Mouse (Mus musculus) adrenal gland, postnatal 4 days (tissue): ENCODE data around the gene Efr3b. TPM values are rescaled to one million over a fixed set of nuclear protein-coding genes. Genes with fewer than 3 reads are reported as not detected.

Source experiments
- DNase-seq, 2 experiments: peaks; one replicate each; pipeline ENCODE4 v3.0.0; 2021 to 2022; ENCODE audit warnings: low spot score in 2 of 2, mixed read lengths in 2 of 2
- total RNA-seq, 2 experiments: library from RNA; stranded (reverse); gene quantifications; 2 replicates each; pipeline ENCODE4 v1.2.3; 2021

Efr3b gene
- total RNA-seq, 2 experiments from 2014 or later, result 4.5 to 5.6 TPM

DNA sequence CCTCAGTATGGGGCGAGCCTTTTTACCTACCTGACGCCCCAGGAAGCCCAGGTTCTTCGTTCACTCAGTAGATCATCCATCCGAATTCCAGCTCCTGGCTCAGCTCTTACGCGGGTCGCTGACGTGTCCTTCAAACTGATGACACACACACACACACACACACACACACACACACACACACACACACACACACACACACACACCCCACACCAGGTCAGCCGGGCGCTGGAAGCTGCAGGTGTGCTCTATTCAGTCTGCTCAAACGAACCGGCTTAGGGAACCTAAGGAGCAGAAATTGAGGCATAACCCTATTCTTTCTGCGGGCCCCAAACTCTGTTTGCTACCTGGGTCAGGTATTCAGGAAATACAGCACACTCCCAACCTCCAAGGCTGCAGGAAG lies 331 bp upstream of the Efr3b start:
- no peak for DNase-seq

DNA sequence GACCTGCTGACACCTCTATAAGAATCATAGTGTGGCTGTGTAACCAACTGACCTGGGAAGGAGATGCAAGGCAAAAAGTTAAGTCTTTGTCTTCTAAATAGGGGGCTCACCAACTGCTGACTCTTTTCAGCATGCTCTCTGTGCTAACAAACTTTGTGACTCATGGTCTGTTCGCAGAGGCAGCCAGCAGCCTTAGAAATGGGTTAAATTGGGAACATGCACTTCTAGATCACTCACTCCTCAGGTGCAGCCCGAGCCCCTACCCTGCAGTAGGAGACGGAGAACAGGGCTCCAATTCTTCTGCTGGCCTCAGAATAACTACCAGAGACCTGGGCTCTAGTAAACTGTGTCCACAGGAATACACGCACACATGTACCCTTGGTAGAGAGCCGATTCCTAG lies 1.2 kb downstream of the Efr3b start:
- no peak for DNase-seq

DNA sequence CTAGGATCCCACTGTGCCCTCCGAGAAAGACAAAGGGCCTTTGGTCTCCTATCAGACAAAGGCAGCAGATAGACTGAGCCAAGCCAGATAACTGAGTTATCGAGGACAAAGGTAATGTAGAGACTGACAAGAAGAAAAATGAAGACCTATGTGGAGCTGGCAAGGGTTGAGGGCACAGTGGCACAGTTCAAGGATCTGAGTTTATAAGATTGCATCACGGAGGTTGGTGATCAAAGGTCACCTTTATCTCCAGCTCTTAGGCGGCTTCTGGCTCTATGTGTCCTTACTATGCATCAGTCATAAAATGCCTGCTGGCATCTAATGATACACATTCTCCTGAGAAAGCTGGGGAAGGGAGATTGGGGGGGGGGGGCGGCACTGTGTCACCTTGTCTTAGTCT lies 2.6 kb downstream of the Efr3b start:
- no peak for DNase-seq

DNA sequence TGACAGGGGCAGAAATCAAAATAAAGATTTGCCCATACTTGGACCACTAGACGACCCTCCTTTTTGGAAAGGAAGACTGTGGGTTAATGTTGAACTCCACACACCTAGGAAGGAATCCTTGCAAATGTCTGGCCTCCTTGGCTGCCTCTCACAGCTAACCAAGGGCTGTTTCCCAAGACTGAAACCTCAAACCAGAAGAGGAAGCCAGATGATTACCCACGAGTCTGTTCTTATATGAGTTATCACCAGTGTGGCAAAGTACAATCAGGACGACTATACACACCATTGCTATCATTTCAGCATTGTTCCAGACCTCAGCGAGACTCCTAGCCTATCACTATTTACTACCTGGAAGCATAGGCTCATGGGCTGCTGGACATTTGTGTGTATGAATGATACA lies 9.7 kb downstream of the Efr3b start:
- no peak for DNase-seq

DNA sequence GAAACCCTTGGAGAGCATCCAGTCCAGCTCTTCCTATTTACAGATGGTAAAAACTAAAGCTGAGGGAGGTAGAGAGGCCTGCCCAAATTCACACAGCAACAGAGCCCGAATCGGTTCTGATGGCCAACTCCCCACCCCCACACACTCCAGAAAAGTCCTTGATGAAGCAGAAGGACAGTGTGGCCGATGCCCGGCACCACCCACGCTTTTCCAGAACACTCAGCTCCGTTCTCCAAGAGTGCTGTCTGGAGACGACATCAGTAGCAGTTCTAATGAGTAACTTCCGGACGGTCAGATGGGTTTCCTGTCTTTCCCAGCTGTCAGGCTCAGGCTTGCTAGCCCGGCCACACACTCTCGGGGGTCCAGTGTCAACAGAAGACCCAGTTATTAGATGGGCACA lies 10.2 kb downstream of the Efr3b start:
- no peak for DNase-seq

DNA sequence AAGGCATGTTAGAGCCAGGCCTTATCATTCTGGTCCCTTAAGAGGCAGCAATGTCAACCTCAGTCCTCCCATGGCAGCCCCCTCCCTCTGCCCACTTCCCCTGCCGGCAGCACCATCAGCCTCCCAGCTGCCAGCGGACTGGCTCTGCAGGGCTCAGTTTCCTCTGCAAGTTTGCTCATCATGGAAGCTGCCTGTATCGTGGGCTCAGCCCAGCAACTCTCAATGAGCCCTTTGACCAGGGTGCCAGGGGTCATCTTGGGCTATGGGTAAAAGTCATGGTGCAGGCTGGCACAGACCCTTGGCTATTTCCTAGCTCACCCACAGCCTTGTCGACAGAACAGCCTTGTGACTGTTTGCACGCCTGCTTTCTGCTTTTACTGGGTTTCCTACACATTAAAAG lies 14.4 kb downstream of the Efr3b start:
- no peak for DNase-seq

GRCm38 (mm10) chr12:4023501-4023900 lies 15.2 kb downstream of the Efr3b start:
- DNase-seq, result no peak

GRCm38 (mm10) chr12:4022845-4023244 lies 15.9 kb downstream of the Efr3b start:
- DNase-seq, result no peak

DNA sequence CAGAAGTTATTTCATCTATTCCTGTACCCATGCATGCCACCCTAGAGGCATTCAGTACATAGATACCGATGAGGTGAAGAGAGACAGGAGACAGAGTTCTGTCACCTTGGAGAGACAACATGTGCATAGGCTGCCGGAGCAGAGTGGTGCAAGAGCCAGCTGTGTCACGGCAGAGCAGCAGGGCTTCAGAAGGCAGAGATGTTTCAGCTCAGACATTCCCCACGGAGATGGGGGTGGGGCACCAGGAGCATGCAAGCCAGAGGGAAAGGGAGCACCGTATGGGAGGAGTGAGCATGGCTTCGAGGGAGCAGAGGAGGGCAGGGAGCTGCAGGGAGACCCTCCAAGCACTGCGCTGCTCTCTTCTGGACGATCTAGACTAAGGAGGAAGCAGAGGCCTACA lies 18.2 kb downstream of the Efr3b start:
- DNase-seq, result no peak

DNA sequence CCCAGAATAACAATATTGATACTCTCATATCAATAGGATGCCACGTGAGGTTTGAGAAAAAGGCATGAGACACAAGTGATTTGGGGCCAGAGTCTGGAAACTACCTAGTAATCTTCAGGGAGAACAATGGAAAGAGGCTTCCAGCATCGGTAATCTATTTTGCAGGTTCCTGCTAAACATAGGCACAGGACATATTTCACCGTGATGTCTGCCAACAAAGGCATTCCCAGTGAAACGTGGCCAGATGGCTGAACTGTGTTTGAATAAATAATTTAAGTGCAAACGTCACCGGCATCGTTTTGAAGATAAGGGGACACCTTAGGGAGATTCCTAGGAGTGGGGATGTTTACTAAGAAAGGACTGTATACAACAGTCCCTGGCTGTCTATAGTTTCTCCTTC lies 22.4 kb downstream of the Efr3b start:
- DNase-seq, result no peak

- no peak for DNase-seq
These were observed 23.0 kb downstream of the Efr3b start for GRCm38 (mm10) chr12:4015741-4016140.

DNA sequence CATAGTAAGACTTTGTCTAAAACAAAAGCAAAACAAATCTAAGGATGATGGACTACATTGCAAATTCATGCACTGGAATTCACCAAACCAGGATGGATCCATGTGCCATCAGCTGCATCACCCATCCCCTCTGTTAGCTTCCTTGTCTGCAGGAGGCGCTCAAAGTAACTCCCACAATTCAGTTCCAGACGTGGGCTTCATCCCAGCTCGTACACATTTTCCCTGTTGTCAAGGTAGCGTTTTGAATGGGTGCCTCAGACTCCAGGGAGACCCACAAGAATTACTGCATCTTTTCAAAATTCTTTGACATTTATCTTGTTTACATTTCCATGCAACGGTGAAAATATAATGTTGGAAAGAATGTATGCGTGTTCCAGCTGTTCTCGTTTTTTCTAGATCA lies 23.5 kb downstream of the Efr3b start:
- DNase-seq, result no peak

GRCm38 (mm10) chr12:4011715-4012114 lies 27.0 kb downstream of the Efr3b start:
- no peak for DNase-seq

DNA sequence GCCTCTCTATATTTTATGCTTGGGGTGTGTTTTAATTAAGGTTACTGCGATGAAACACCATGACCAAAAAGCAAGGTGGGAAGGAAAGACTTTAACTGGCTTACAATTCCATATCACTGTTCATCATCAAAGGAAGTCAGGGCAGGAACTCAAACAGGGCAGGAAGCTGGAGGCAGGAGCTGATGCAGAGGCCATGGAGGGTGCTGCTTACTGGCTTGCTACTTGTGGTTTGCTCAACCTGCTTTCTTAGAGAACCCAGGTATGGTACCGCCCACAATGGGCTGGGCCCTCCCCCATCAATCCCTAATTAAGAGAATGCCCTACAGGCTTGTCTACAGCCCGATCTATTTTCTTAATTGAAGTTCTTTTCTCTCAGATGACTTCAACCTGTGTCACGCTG lies 27.4 kb downstream of the Efr3b start:
- no peak for DNase-seq

- no peak for DNase-seq
These were observed 30.0 kb downstream of the Efr3b start for GRCm38 (mm10) chr12:4008731-4009130.

GRCm38 (mm10) chr12:4007766-4008165 lies 30.9 kb downstream of the Efr3b start:
- no peak for DNase-seq

- DNase-seq, result no peak
These were observed 31.5 kb downstream of the Efr3b start for GRCm38 (mm10) chr12:4007181-4007580.

- DNase-seq, result no peak
These were observed 32.6 kb downstream of the Efr3b start for GRCm38 (mm10) chr12:4006079-4006478.

GRCm38 (mm10) chr12:4004648-4005047 lies 34.1 kb downstream of the Efr3b start:
- DNase-seq, result no peak

DNA sequence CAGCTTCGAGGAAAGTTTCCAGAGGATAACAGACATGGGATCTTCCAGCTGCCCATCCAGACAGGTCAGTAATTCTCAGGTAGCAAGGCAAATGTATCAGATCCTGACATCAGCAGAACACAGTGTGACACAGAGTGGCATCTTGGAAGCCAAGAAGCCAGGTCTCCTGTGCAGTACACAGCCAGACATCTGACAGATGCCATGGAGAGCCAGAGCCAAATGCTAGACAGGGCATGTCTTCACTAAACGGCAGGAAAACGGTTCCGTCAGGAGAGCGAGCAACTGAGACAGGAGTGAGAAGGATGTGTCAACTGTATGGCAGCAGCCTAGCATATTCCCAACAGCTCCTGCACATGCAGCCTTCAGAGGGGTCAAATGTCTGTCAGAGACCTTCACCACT lies 38.3 kb downstream of the Efr3b start:
- DNase-seq, result no peak

DNA sequence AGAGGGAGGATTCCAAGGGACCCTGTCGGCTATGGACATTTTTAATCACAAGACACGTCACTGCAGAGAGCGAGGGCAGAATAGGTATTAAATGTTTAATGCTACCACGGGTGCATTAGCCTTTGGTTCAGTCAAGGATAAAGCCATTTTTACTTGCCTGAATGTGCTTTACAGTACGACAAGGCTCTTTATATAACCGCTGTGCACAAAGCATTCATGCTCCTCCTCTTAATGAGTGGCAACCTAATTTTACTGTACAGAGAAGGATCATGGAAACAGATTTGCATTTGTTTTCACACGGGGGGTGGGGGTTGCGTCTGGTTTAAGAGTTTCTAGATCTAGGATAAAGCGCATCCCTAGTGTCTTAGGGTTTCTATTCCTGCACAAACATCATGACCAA lies 42.0 kb downstream of the Efr3b start:
- DNase-seq, result no peak

DNA sequence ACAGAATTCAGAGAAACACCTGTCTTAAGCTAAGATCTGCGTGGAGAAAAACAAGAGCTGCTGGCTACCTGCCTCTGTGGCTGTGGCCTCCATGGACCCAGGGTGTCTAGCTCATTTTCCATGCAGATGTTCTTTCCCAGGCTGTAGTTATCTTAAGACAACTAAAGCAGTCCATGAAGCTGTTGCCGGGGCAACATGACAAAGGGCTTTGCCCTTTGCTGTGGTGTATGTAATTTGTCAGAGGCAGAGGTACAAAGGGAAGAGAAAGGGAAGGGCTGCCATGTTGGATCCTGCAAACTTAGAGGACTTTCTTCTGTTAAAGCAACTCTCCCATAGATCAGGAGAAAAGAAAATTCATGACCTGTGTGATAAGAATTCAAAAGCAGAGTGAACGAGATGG lies 47.7 kb downstream of the Efr3b start:
- no peak for DNase-seq

DNA sequence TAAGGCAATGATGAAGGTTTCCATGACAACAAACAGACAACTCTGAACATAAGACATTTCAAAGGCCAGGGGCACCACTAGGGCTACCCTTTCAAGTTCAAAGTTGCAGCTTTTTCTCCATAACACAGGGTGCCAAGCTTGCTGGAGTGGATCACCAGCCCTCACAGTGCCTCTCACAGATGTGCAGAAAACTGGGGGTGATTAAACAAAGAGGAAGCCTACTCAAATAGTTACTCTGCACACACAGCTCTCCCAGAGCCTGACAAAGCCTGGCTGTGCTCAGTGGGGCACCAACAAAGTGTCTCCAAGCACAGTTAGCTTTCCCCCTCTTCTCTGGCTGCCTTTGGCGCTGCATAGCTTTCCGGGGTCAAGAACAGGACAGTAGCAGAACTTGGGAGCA lies 48.8 kb downstream of the Efr3b start:
- no peak for DNase-seq

DNA sequence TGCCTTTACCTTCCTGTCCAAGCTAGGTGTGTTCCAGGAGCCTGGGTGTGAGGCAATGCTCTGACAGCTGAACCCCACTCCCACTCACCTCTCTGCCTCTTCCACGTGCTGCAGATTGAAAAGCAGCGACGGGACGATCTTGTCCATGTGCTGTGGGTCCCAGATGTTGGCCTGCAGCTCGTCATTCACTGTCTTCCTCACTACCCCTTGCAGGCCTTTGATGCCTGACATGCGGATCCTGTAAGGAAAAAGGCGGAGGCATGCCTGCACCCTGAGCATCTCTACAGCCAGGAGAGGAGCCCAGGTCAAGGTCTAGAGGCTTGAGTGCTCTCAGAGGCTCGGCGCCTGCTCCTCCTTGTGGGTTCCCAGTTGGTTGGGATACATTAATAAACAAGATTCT lies 54.3 kb downstream of the Efr3b start:
- no peak for DNase-seq
